Mouse (Mus musculus): Measurements from ENCODE around the gene Wdr4.

The Wdr4 gene

DNA sequence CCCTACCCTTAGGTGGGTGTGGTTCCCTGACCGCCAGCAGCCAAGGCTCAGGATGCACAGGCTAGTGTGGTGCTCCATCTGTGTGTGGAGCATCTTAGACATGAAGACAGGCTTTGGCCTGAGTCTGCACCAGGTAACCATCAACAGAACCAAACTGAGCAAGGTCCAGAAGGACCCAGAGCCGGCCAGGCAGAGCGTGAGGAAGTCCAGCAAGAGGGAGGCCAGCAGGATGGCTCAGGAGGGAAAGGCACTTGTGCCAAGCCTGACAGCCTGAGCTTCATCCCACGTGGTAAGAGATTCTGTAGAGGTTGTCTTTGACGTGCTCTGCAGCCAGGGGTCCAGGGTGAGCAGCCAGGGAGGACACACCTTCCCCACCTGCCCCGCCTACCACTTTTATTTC lies 22.1 kb downstream of the Wdr4 start:
- no peak for DNase-seq (ENCODE audit: low spot score in 2 of 2)

- no peak for DNase-seq (ENCODE audit: low spot score in 2 of 2)
Measured at GRCm38 (mm10) chr17:31494989-31495388, 24.8 kb downstream of the Wdr4 start.

DNA sequence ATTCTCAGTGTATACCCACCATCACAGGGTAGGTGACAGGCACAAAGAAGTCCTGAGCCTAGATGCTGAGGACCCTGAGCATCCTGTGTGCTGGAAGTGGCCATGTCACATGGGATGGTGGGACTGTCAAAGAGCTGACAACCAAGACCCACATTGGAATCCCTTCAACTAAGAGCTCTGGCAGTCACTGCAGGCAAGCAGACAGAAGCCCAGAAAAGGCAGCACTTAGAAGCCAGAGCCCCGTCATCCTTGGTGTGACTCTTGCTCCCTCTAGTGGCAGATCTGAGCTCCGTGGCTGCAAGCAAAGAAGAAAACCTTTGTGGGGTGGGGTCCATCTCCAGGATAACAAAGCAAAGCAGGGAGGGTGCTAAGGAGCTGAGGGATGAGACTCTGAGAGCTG lies 27.4 kb downstream of the Wdr4 start:
- DNase-seq (ENCODE audit: low spot score in 2 of 2) = peak; percentile 89

DNA sequence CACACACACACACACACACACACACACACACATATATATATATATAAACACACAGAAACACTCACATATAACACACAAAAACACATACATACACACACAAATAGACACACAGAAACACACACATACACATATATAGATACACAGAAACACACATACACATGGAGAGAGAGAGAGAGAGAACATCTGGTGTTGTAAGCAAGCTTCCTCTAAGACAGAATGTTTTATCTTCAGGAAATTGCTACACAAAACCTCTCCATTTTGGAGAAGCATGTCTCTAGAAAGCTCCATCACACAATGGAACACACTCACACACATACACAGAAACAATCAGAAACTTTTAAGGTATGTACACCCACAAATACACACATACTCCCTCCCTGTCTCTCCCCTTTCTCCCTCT lies 28.4 kb downstream of the Wdr4 start:
- no peak for DNase-seq (ENCODE audit: low spot score in 2 of 2)

GRCm38 (mm10) chr17:31487433-31488060 lies 32.2 kb downstream of the Wdr4 start:
- DNase-seq (ENCODE audit: low spot score in 2 of 2) = no peak

DNA sequence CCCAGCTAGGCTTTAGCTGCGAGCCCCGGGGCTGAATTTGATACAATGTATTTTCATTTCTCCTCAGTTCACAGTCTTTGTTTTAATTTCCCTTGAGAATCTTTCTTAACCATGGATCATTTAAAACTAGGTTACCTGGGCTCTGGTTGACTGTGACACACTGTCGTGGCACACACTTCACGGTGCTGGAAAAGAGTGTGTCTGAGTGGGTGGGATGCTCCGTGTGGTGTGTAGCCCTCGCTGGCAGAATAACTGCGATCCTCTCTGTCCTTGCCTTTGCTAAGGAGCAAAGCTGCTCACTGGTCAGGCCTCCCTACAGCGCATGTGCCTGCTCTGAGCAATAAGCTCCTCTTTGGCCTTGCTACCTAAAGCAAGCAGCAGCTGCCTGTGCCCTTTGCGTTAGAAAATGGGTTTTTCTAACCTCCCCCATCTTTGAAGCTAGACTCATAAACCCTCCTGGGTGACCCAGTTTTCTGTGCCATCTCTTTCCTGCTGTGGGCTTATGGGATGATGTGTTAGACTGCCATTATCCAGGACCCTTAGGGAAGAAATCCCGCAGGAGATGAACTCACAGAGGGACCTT lies 33.1 kb downstream of the Wdr4 start:
- no peak for DNase-seq (ENCODE audit: low spot score in 2 of 2)

- no peak for DNase-seq (ENCODE audit: low spot score in 2 of 2)
Measured at GRCm38 (mm10) chr17:31479108-31479844, 40.5 kb downstream of the Wdr4 start.

- DNase-seq (ENCODE audit: low spot score in 2 of 2) = no peak
Measured at GRCm38 (mm10) chr17:31478606-31479005, 41.2 kb downstream of the Wdr4 start.

DNA sequence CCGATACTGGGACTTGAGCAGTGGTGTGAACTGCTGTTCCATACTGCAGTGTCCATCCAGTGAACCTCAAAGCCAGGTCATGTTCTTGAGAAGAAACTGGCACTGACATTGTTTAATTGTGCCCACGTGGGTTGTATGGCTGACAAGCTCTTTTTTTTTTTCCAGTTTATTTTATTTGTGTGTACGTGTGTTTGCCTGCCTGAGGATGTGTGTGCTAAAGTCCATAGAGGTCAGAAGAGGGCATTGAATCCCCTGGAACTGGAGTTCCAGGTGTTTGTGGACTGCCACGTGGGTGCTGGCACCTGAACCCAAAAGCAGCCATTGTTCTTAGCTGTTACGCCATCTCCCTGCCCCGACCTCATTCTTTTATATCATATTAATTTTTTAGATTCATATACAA lies 45.4 kb downstream of the Wdr4 start:
- DNase-seq (ENCODE audit: low spot score in 2 of 2) = no peak

DNA sequence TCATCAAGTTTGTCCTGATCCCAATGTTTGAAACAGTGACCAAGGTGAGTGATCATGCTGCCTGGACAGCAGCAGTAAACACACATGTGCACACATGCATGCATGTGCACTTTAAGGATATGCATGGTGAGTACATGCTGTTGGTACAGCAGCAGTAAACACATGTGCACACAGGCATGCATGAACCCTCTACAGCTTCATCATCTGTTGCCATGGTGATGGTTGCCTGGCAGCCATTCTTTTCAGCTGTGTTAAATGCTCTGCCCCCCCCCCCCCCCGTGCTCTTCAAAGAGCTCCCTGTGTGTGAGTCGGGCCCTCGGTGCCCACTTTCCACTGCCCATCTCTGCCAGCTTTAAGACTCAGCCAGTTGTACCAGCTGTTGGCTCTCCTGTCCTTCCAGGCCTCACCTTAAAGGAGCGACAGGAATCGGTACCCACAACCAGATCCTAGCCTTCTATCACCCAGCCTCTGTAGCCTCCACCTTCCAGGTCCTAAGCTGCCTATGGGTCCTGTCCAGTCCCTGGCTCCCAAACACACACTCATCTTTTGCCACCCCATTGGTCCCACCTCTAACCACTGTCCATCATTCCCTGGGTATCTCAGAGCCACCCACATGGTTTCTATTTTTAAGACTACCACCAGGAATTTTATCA lies 48.9 kb downstream of the Wdr4 start:
- DNase-seq (ENCODE audit: low spot score in 2 of 2) = peak; percentile 69 to 77

DNA sequence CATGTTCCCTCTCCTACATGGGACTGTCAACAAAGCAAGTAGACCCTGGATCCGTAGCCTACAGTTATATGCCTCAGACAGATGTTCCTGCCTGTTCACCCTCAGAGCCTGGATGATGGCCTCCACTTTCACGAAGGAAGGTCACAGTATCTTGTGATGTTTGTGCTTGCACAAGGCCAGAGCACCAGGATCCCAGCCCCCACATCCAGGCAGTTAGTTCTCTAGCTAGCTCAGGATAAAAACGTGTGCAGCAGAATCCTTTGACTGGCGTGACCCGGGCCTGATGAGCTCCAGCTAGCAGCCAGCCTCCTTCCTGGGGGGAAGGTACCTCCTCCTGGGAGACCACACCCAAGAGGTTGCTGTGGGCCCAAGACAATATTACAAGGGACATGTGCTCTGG lies 51.3 kb downstream of the Wdr4 start:
- no peak for DNase-seq (ENCODE audit: low spot score in 2 of 2)

GRCm38 (mm10) chr17:31466854-31467253 lies 52.9 kb downstream of the Wdr4 start:
- no peak for DNase-seq (ENCODE audit: low spot score in 2 of 2)

DNA sequence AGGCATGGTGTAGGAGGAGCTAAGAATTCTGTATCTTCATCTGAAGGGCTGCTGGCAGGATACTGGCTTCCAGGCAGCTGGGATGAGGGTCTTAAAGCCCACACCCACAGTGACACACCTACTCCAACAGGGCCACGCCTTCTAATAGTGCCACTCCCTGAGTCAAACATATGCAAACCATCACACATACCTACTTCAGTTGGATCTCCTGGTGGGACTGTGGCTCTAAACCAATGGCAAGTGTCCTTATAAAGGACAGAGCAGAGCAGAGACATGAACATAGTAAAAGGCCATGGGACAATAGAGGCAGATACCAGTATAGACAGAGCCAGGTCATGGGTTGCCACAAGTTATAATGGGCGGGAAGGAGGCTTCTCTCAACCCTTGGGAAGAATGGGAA lies 57.3 kb downstream of the Wdr4 start:
- no peak for DNase-seq (ENCODE audit: low spot score in 2 of 2)

- no peak for DNase-seq (ENCODE audit: low spot score in 2 of 2)
Measured at GRCm38 (mm10) chr17:31460416-31460815, 59.4 kb downstream of the Wdr4 start.

DNA sequence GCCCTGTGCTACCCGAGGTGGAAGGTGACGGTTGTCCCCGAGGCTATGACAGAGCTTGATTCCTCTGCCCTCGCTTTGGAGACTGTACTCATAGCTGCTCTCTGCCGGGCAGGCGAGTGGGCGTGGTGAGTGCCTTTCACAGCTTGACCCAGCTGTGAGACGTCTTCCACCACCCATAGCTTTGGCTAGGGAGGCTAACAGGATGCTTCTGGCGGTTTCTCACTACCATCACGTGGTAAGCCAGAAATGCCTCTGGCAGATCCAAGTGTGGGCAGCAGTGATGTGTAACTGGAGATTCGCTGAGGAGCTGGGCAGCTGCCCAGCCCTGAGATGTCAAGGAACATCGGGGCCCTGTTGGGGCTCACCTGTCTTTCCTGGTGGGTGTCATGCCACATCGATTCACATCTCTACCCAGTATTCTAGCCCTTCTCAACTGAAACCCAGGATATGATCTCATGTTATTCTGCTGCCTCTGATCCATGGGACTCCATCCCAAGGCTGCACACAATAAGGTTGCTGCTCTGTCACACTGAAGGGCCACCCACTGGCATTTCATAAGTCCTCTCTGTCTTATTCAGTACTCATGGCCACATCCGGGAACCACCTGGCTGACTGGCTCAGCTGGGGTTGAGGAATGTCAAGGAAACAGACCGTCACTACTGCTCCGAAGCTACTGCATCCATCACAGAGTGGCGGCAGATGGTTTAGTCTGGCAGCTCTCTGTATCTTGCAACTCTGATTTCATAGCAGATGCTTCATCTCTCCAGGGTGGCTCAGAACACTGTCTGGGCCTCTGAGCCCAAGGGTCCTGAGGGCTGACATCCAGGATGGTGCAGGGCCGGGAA lies 62.8 kb downstream of the Wdr4 start:
- peak; percentile 50 to 74 for DNase-seq (ENCODE audit: low spot score in 2 of 2)

DNA sequence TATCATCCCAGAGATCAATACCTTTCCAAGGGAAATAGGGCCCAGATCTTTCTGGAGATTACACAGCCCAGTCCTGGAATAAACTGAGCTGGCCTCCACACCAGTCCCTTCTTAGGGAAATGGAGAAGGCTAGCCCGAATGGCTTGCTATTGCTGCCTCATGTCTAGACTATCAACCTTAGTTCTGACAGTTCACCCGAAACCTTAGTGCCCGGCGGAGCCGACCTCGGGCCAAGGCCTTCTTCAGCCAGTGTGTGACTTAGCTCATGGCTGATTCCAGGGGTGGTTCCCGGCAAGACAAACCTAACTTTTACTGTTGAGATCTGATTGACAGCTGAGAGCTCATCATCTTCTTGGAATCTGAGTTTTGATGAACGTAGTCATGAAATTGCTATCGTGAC lies 65.7 kb downstream of the Wdr4 start:
- DNase-seq (ENCODE audit: low spot score in 2 of 2) = no peak

- DNase-seq (ENCODE audit: low spot score in 2 of 2) = no peak
Measured at GRCm38 (mm10) chr17:31453476-31453875, 66.3 kb downstream of the Wdr4 start.

DNA sequence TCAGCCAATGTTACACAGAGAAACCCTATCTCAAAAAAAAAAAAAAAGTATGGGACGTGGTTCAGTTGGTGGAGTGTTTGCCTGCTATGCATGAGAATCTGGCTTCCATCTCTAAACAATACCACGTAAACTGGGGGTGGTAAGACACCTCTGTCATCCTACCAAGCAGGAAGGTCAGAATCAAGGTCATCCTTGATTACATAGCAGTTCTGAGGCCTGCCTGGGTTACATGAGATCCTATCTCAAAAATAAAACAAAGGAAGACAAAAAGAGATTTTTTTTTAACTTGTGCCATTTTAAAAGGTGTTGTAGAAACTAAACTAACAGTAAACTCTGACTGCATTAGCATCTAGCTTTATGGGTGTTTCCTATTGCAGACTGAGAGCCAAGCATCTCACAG lies 67.0 kb downstream of the Wdr4 start:
- no peak for DNase-seq (ENCODE audit: low spot score in 2 of 2)

DNA sequence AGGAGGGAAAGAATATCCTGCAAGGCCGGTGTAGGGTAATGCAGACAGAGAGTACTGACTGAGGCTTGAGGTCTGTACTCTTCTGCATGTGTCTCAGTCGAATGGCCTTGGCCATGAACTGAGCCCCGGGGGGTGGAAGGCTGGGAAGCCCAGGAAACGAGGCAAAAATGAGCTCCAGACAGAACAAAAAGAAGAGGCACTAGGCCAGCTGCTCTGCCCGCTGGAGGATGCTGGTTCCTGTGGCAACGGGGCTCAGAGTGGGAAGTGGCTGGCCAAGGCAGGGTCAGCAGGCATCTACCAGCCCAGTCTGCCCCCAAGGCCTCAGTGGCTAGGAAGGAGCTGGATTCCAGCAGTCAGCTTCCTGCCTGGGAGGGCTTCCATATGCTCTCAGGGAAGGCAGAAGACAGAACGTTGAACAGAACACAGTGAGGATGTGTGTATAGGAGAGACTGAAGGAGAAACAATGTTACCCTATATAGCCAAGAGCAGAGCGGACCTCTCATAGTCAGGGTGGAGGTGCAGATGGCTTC lies 68.5 kb downstream of the Wdr4 start:
- peak; percentile 79 to 84 for DNase-seq (ENCODE audit: low spot score in 2 of 2)

GRCm38 (mm10) chr17:31450206-31450605 lies 69.6 kb downstream of the Wdr4 start:
- peak; percentile 69 to 75 for DNase-seq (ENCODE audit: low spot score in 2 of 2)

DNA sequence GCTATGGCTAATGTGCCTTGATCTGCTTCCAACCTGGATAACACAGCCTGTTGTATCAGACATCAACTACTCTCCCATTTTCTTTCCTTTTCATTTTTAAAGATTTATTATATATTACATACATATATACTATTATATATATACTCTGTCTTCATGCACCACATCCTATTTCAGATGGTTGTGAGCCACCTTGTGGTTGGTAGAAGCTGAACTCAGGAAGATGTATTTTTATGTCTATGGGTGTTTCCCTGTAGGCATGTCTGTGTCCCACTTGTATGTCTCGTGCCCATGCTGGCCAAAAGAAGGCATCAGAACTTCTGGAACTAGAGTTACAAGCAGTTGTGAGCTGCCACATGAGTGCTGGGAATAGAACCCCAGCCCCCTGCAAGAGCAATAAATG lies 71.3 kb downstream of the Wdr4 start:
- no peak for DNase-seq (ENCODE audit: low spot score in 2 of 2)

DNA sequence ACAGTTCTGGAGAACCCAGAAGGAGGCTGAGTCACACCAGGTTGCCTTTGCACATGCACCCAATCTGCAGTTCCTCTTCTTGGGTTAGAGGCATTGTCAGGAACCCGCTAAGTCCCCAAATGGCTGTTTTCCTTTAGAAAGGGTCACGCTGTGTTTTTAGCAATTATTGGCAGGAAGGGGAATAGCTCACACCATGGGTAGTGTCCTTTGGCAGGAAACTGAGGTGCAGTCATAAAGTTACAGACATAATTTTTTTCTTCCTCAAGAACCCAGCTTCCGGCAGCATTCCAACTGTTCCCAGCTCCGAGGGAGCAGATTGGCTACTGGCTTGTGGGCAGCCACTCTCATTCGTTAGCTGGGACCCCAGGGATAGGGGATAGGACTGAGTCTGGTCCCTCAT lies 72.0 kb downstream of the Wdr4 start:
- no peak for DNase-seq (ENCODE audit: low spot score in 2 of 2)

Data from right cerebral cortex, postnatal 10 days (tissue).